Mouse (Mus musculus) limb, embryonic 13.5 days (tissue): Measurements from ENCODE around the gene Rasgrf1. TPM values are rescaled to one million over a fixed set of nuclear protein-coding genes. Genes with fewer than 3 reads are reported as not detected.

Experiments used
- ATAC-seq: fragments of 200-750 bp; cut with Nextera tagmentation; 2 replicates; pipeline ENCODE4 v1.8.0; 2017; ENCODE audit warnings: low read depth, moderate number of reproducible peaks, moderate TSS enrichment; ENCODE audit not compliant: low FRiP score
- H3K27ac ChIP-seq: fragments of 300-500 bp; sonication (generic); 2 replicates; pipeline ENCODE4 v1.5.1; 2015; ENCODE audit warnings: inconsistent platforms, mild to moderate bottlenecking, moderate library complexity
- H3K27me3 ChIP-seq: fragments of 300-500 bp; sonication (generic); 2 replicates; pipeline ENCODE4 v1.6.1; 2015; ENCODE audit warnings: mild to moderate bottlenecking, inconsistent platforms
- H3K36me3 ChIP-seq: fragments of 300-500 bp; sonication (generic); 2 replicates; pipeline ENCODE4 v1.6.1; 2015; ENCODE audit warnings: inconsistent platforms, mild to moderate bottlenecking, moderate library complexity
- H3K4me1 ChIP-seq: fragments of 300-500 bp; sonication (generic); 2 replicates; pipeline ENCODE4 v1.6.1; 2015; ENCODE audit warnings: inconsistent platforms
- H3K4me2 ChIP-seq: fragments of 300-500 bp; sonication (generic); replicated peaks from 2 replicates; pipeline ENCODE4 v1.6.1; 2015; ENCODE audit warnings: inconsistent platforms, mild to moderate bottlenecking, moderate library complexity
- H3K4me3 ChIP-seq: fragments of 300-500 bp; sonication (generic); 2 replicates; pipeline ENCODE4 v1.5.1; 2015; ENCODE audit warnings: moderate library complexity, mild to moderate bottlenecking, inconsistent platforms
- H3K9ac ChIP-seq: fragments of 300-500 bp; sonication (generic); 2 replicates; pipeline ENCODE4 v1.6.1; 2015; ENCODE audit warnings: mild to moderate bottlenecking, inconsistent platforms
- H3K9me3 ChIP-seq: fragments of 300-500 bp; sonication (generic); 2 replicates; pipeline ENCODE4 v1.6.1; 2016; ENCODE audit warnings: inconsistent platforms
- WGBS: fragments of 180-500 bp; shearing (Covaris S2); methylation state at CpG from one replicate; pipeline ENCODE4 v1.1.7; 2015; 5-methylcytosine and 5-hydroxymethylcytosine counted together
- polyA plus RNA-seq: library from polyadenylated mRNA; unstranded; fragments of >200 nt; fragmentation: Nextera tagmentation; extraction: Ambion mirVana; gene quantifications from 2 replicates; pipeline ENCODE4 v1.2.1, GENCODE M21; 2015

Gene Rasgrf1
- polyA plus RNA-seq, 1 experiment from 2014 or later = 0.34 TPM

GRCm38 (mm10) chr9:89879574-89879973 lies 30.1 kb upstream of the Rasgrf1 start:
- WGBS = 65% methylated on average over 31 of the region's 31 CpGs
- Histone ChIP-seq H3K9ac (no peak overlapping the region), H3K36me3 (no peaks in the 10 kb centered on the region), H3K9me3 (peaks cover 9% of the 10 kb centered on the region; the same call in 1 of the 2 replicates), H3K4me3 (peak overlapping the region; percentile 19), H3K4me2 (peak overlapping the region; percentile 48), H3K27ac (no peak overlapping the region), H3K27me3 (peaks cover 63% of the 10 kb centered on the region), H3K4me1 (no peaks in the 10 kb centered on the region)
- ATAC-seq = no peak; the same call in 1 of the 2 replicates

GRCm38 (mm10) chr9:89881552-89881951 lies 28.2 kb upstream of the Rasgrf1 start:
- peaks cover 9% of the 10 kb centered on the region; the same call in 1 of the 2 replicates for H3K9me3 ChIP-seq
- peaks cover 66% of the 10 kb centered on the region for H3K27me3 ChIP-seq
- ATAC-seq = no peak
- H3K4me1 ChIP-seq = no peaks in the 10 kb centered on the region
- no peak overlapping the region for H3K4me2 ChIP-seq
- H3K4me3 ChIP-seq = no peak overlapping the region
- no peak overlapping the region for H3K9ac ChIP-seq
- H3K27ac ChIP-seq = no peak overlapping the region
- 48% methylated on average over 7 of the region's 7 CpGs for WGBS
- no peaks in the 10 kb centered on the region for H3K36me3 ChIP-seq

DNA sequence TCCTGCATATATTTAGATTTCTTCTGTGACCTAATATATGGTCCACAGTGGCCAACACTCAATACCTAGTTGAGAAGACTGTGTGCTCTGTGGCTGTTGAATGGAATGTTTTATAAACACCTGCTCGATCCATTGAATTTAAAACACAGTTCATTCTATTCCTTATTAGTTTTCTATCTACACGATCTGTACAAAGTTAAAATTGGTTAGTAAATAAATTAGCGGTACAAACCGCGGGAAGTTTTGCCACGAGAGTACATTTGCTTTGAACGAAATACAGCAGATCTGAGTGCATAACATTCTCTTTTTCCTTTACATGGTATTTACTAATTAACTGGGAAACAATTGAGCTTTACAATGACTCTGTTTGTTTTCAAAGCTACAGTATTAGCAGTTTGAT lies 27.1 kb upstream of the Rasgrf1 start:
- WGBS = 49% methylated on average over 7 of the region's 7 CpGs
- Histone ChIP-seq H3K9ac (no peak overlapping the region), H3K36me3 (no peaks in the 10 kb centered on the region), H3K9me3 (peaks cover 9% of the 10 kb centered on the region; the same call in 1 of the 2 replicates), H3K27ac (no peak overlapping the region), H3K27me3 (peaks cover 67% of the 10 kb centered on the region), H3K4me2 (no peak overlapping the region), H3K4me1 (no peaks in the 10 kb centered on the region), H3K4me3 (no peak overlapping the region)
- ATAC-seq = no peak

DNA sequence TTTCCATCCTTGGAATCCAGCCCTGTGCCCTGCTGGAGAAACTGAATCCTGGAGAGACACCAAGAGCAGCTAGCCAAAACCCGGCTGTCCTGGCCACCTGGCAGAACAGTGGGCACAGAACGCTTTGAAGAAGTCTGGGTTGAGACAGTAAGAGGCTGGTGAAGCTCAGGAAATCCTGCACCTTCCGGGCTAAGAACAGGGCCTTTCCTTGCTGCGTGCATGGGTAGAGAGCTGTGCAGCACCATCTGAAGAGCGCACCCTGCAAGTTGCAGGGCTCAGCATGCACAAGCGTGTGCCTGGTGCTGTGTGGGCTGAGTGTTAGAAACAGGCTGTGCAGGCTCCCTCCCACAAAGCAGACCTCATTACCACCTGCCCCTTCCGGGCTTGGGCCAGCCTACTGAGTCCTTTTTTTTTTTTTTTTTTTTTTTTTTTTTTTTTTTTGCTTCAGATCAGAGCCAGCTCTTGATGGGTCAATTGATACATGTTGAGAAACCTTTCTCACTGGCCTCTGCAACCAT lies 23.9 kb upstream of the Rasgrf1 start:
- WGBS = 45% methylated on average over 7 of the region's 7 CpGs
- no peak for ATAC-seq
- Histone ChIP-seq H3K27me3 (peaks cover 63% of the 10 kb centered on the region), H3K4me3 (no peak overlapping the region), H3K27ac (no peak overlapping the region), H3K9ac (no peak overlapping the region), H3K36me3 (no peaks in the 10 kb centered on the region), H3K4me1 (no peaks in the 10 kb centered on the region), H3K4me2 (no peak overlapping the region), H3K9me3 (no peaks in the 10 kb centered on the region)

- H3K4me1 ChIP-seq = no peaks in the 10 kb centered on the region
- H3K4me2 ChIP-seq = no peak overlapping the region
- no peak overlapping the region for H3K9ac ChIP-seq
- H3K27ac ChIP-seq = no peak overlapping the region
- no peak overlapping the region for H3K4me3 ChIP-seq
- WGBS = 74% methylated on average over 10 of the region's 10 CpGs
- no peaks in the 10 kb centered on the region for H3K9me3 ChIP-seq
- no peak for ATAC-seq
- peaks cover 30% of the 10 kb centered on the region for H3K27me3 ChIP-seq
- no peaks in the 10 kb centered on the region for H3K36me3 ChIP-seq
Observed at GRCm38 (mm10) chr9:89891534-89892293, 18.0 kb upstream of the Rasgrf1 start.

GRCm38 (mm10) chr9:89892540-89893188 lies 17.0 kb upstream of the Rasgrf1 start:
- H3K9me3 ChIP-seq = no peaks in the 10 kb centered on the region
- H3K27me3 ChIP-seq = peaks cover 22% of the 10 kb centered on the region
- no peaks in the 10 kb centered on the region for H3K4me1 ChIP-seq
- ATAC-seq = no peak
- 83% methylated on average over 5 of the region's 5 CpGs for WGBS
- no peak overlapping the region for H3K9ac ChIP-seq
- no peak overlapping the region for H3K4me3 ChIP-seq
- H3K4me2 ChIP-seq = no peak overlapping the region
- no peaks in the 10 kb centered on the region for H3K36me3 ChIP-seq
- H3K27ac ChIP-seq = no peak overlapping the region

DNA sequence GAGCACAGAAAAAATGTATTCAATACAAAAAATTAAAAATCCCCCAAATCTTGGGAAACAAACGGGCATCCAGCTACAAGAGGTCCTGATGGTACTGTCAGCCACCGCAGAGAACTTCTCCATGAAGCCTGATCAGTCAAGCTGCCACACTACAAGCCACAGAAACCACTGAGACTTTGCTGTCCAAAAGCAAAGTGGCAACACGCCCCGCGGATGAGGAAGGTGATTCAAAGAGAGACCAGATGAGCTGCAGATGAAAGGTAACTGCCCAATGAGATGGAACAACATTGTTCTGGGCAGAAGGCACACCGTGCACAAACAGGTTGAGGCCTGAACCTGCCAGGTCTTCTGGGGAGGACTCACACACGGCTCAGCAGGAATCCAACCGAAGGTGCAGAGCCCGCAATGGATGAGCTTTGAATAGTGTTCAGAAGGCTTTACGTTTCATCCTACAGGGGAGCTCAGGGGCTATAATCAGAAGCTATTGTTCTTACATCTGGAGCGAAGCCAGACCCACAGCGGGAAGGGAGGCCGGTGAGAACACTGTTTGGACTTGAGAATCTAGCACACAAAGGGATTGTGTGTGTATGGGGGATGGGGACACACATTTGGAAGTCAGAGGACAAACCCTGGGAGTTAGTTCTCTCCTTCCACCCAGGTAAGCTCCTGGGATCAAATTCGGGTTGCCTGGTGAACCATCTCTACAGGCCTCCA lies 9.4 kb upstream of the Rasgrf1 start:
- no peak for ATAC-seq
- no peaks in the 10 kb centered on the region for H3K9me3 ChIP-seq
- WGBS = 38% methylated on average over 14 of the region's 14 CpGs
- peaks cover 35% of the 10 kb centered on the region for H3K27me3 ChIP-seq
- no peaks in the 10 kb centered on the region; the same call in 1 of the 2 replicates for H3K4me1 ChIP-seq
- H3K4me3 ChIP-seq = no peak overlapping the region
- no peak overlapping the region for H3K9ac ChIP-seq
- no peak overlapping the region for H3K4me2 ChIP-seq
- H3K36me3 ChIP-seq = no peaks in the 10 kb centered on the region
- no peak overlapping the region for H3K27ac ChIP-seq

GRCm38 (mm10) chr9:89901184-89901583 lies 8.5 kb upstream of the Rasgrf1 start:
- no peak overlapping the region for H3K9ac ChIP-seq
- no peaks in the 10 kb centered on the region; the same call in 1 of the 2 replicates for H3K4me1 ChIP-seq
- H3K27me3 ChIP-seq = peaks cover 44% of the 10 kb centered on the region
- H3K4me2 ChIP-seq = no peak overlapping the region
- no peaks in the 10 kb centered on the region for H3K36me3 ChIP-seq
- H3K9me3 ChIP-seq = no peaks in the 10 kb centered on the region
- ATAC-seq = no peak
- WGBS = 73% methylated on average over 4 of the region's 4 CpGs
- no peak overlapping the region for H3K27ac ChIP-seq
- H3K4me3 ChIP-seq = no peak overlapping the region

GRCm38 (mm10) chr9:89902813-89903212 lies 6.9 kb upstream of the Rasgrf1 start:
- 68% methylated on average over 2 of the region's 2 CpGs for WGBS
- no peak for ATAC-seq

GRCm38 (mm10) chr9:89906645-89907044 lies 3.1 kb upstream of the Rasgrf1 start:
- Histone ChIP-seq H3K9ac (no peak overlapping the region), H3K9me3 (no peaks in the 10 kb centered on the region), H3K36me3 (no peaks in the 10 kb centered on the region), H3K4me2 (no peak overlapping the region), H3K27ac (no peak overlapping the region), H3K4me3 (no peak overlapping the region), H3K4me1 (peaks cover 30% of the 10 kb centered on the region), H3K27me3 (peaks cover 84% of the 10 kb centered on the region)
- no peak for ATAC-seq

More at GRCm38 (mm10) chr9:89902813-89903212, 6.9 kb upstream of the Rasgrf1 start:
- Histone ChIP-seq H3K4me1 (peaks cover 3% of the 10 kb centered on the region), H3K9me3 (no peaks in the 10 kb centered on the region), H3K27me3 (peaks cover 60% of the 10 kb centered on the region), H3K4me3 (no peak overlapping the region), H3K36me3 (no peaks in the 10 kb centered on the region), H3K9ac (no peak overlapping the region), H3K4me2 (no peak overlapping the region), H3K27ac (no peak overlapping the region)

DNA sequence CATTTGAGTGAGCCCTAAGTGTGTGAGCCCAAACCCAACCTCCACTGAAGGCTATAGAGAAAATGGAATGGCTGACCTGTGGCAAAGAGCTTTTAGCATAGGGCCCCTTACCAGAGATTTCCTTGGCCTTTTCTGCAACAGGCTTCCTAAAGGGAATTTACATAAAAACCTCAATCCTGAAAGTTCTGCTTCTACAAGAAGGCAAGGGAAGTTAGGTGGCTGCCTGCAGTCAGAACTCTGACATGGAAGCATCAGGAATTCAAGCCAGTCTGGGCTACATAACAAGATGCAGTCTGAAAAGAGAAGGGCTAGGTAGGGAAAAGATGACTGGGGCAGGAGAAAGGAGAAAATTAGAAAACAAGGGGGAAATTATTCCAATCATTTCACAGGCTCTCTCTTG lies 1.8 kb upstream of the Rasgrf1 start:
- no peak overlapping the region for H3K4me2 ChIP-seq
- H3K9ac ChIP-seq = no peak overlapping the region
- H3K4me1 ChIP-seq = peaks cover 30% of the 10 kb centered on the region
- no peak for ATAC-seq
- peaks cover 84% of the 10 kb centered on the region for H3K27me3 ChIP-seq
- H3K27ac ChIP-seq = no peak overlapping the region
- H3K4me3 ChIP-seq = no peak overlapping the region
- no peaks in the 10 kb centered on the region for H3K36me3 ChIP-seq
- H3K9me3 ChIP-seq = no peaks in the 10 kb centered on the region

DNA sequence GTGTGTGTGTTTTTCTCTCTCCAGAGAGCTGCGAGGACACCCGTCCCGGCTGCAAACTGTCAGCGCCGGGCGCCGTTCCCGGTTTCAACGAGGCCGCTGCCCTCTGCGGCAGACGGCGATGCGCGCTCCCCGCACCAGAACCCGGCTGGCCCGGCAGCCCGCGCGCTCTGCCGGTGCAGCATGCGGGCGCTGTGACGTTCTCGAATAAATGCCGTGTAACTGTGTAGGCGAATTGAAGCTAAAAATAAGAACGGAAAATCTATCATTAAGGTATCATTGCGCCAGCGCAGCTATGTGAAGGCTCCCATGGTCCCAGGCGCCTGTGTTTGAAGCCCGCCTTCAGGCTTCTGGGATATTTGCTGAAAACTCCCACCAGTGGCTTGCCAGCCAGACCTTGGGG lies 1.1 kb upstream of the Rasgrf1 start:
- Histone ChIP-seq H3K27me3 (peaks cover 90% of the 10 kb centered on the region), H3K27ac (no peak overlapping the region), H3K9me3 (no peaks in the 10 kb centered on the region), H3K4me2 (peak overlapping the region; percentile 94), H3K4me3 (peak overlapping the region; percentile 56), H3K4me1 (peaks cover 30% of the 10 kb centered on the region), H3K9ac (0 out of 2 replicates have a peak overlapping the region, but pooled peaks have one; percentile 35), H3K36me3 (no peaks in the 10 kb centered on the region)
- under 1% methylated on average over 33 of the region's 33 CpGs for WGBS
- ATAC-seq = no peak
